Mouse (Mus musculus): ENCODE data around the gene Pdgfd.
"Not testable (repeated sequence)": the region's sequence is repeated elsewhere in the genome, so short reads cannot be mapped to it uniquely, and the experiment has no call there.

Pdgfd gene

GRCm38 (mm10) chr9:6168391-6169037 is at the start of gene Pdgfd:
Gene Pdgfd, plus strand, starts transcription at chr9:6168584.
- no peak for DNase-seq (ENCODE audit: low spot score in 2 of 2)

GRCm38 (mm10) chr9:6169038-6169431 is 651 bp downstream of the Pdgfd start:
- DNase-seq (ENCODE audit: low spot score in 2 of 2) = no peak

- no peak for DNase-seq (ENCODE audit: low spot score in 2 of 2)
Measured at GRCm38 (mm10) chr9:6170962-6171361, 2.6 kb downstream of the Pdgfd start.

GRCm38 (mm10) chr9:6173276-6173675 is 4.9 kb downstream of the Pdgfd start:
- DNase-seq (ENCODE audit: low spot score in 2 of 2) = no peak

GRCm38 (mm10) chr9:6175731-6176130 is 7.3 kb downstream of the Pdgfd start:
- no peak for DNase-seq (ENCODE audit: low spot score in 2 of 2)

- no peak for DNase-seq (ENCODE audit: low spot score in 2 of 2)
Measured at GRCm38 (mm10) chr9:6182307-6182923, 14.0 kb downstream of the Pdgfd start.

GRCm38 (mm10) chr9:6187955-6188354 is 19.6 kb downstream of the Pdgfd start:
- DNase-seq (ENCODE audit: low spot score in 2 of 2) = no peak

GRCm38 (mm10) chr9:6193352-6193751 is 25.0 kb downstream of the Pdgfd start:
- DNase-seq (ENCODE audit: low spot score in 2 of 2) = no peak

- DNase-seq (ENCODE audit: low spot score in 2 of 2) = no peak
Measured at GRCm38 (mm10) chr9:6212862-6213261, 44.5 kb downstream of the Pdgfd start.

- no peak for DNase-seq (ENCODE audit: low spot score in 2 of 2)
Measured at GRCm38 (mm10) chr9:6217505-6217904, 49.1 kb downstream of the Pdgfd start.

GRCm38 (mm10) chr9:6235982-6236381 is 67.6 kb downstream of the Pdgfd start:
- not testable (repeated sequence) for DNase-seq (ENCODE audit: low spot score in 2 of 2)

- no peak for DNase-seq (ENCODE audit: low spot score in 2 of 2)
Measured at GRCm38 (mm10) chr9:6250320-6250719, 81.9 kb downstream of the Pdgfd start.

- DNase-seq (ENCODE audit: low spot score in 2 of 2) = no peak
Measured at GRCm38 (mm10) chr9:6251990-6252389, 83.6 kb downstream of the Pdgfd start.

GRCm38 (mm10) chr9:6257072-6257471 is 88.7 kb downstream of the Pdgfd start:
- DNase-seq (ENCODE audit: low spot score in 2 of 2) = no peak

- DNase-seq (ENCODE audit: low spot score in 2 of 2) = no peak
Measured at GRCm38 (mm10) chr9:6264820-6265219, 96.4 kb downstream of the Pdgfd start.

- no peak for DNase-seq (ENCODE audit: low spot score in 2 of 2)
Measured at GRCm38 (mm10) chr9:6269796-6270280, 101.5 kb downstream of the Pdgfd start, which contains the start of gene Ddi1. Gene Ddi1, minus strand, starts transcription at chr9:6269846.

GRCm38 (mm10) chr9:6276395-6276794 is 108.0 kb downstream of the Pdgfd start:
- no peak for DNase-seq (ENCODE audit: low spot score in 2 of 2)

- no peak for DNase-seq (ENCODE audit: low spot score in 2 of 2)
Measured at GRCm38 (mm10) chr9:6277526-6277925, 109.1 kb downstream of the Pdgfd start.

GRCm38 (mm10) chr9:6286770-6287169 is 118.4 kb downstream of the Pdgfd start:
- no peak for DNase-seq (ENCODE audit: low spot score in 2 of 2)

GRCm38 (mm10) chr9:6289211-6289696 is 120.9 kb downstream of the Pdgfd start:
- no peak for DNase-seq (ENCODE audit: low spot score in 2 of 2)

- DNase-seq (ENCODE audit: low spot score in 2 of 2) = no peak
Measured at GRCm38 (mm10) chr9:6298547-6298946, 130.2 kb downstream of the Pdgfd start.

GRCm38 (mm10) chr9:6302050-6302449 is 133.7 kb downstream of the Pdgfd start:
- no peak for DNase-seq (ENCODE audit: low spot score in 2 of 2)

- DNase-seq (ENCODE audit: low spot score in 2 of 2) = no peak
Measured at GRCm38 (mm10) chr9:6304590-6304989, 136.2 kb downstream of the Pdgfd start.

All from thymus, postnatal 10 days (tissue).